Mouse (Mus musculus): ENCODE results near the gene Rnf24. TPM values are rescaled to one million over a fixed set of nuclear protein-coding genes. Genes with fewer than 3 reads are reported as not detected.
"Not testable (repeated sequence)": the region's sequence is repeated elsewhere in the genome, so short reads cannot be mapped to it uniquely, and the experiment has no call there.

Rnf24 gene
- polyA plus RNA-seq, 1 experiment from 2014 or later, result 13.9 TPM

GRCm38 (mm10) chr2:131301635-131302034 is 51.1 kb downstream of the Rnf24 start:
- Histone ChIP-seq H3K4me2 (ENCODE audit: low read length) (no peak overlapping the region), H3K36me3 (ENCODE audit: control insufficient read depth, insufficient read depth, low read length) (peaks cover 66% of the 10 kb centered on the region), H3K9ac (ENCODE audit: low read length) (no peak overlapping the region), H3K4me3 (ENCODE audit: low read depth, low read length) (no peak overlapping the region), H3K27ac (ENCODE audit: low read depth, low read length) (no peak overlapping the region), H3K9me3 (replicated peaks; ENCODE audit: control insufficient read depth, low read length) (no peaks in the 10 kb centered on the region), H3K4me1 (ENCODE audit: control insufficient read depth, insufficient read depth, low read length) (no peaks in the 10 kb centered on the region), H3K27me3 (replicated peaks; ENCODE audit: control insufficient read depth, insufficient read depth, low read length) (no peaks in the 10 kb centered on the region)
- no peak for ATAC-seq
- DNase-seq (ENCODE audit: low spot score), result no peak

- no peak for ATAC-seq
These were observed 52.2 kb downstream of the Rnf24 start for GRCm38 (mm10) chr2:131300485-131300884.

DNA sequence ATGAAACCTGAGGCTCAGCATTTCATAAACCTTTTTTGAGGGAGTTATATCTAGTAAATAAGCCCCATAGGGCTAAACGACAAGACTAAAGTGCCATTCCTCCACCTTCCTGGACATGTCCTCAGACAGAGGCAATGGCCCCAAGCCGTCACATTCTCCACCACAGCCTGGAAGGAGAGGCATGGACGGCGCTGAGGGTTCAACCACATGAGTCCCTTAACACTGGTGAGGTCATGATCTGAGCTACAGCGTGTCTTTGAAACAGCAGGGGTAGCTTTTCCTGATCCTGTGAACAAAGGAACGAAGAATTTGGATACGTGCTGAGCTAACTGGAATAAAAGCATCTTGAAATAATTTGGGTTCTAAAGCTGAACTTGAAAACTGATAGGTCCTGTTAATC is 54.0 kb downstream of the Rnf24 start:
- ATAC-seq; H3K27me3 ChIP-seq (replicated peaks; ENCODE audit: control insufficient read depth, insufficient read depth, low read length); DNase-seq (ENCODE audit: low spot score); H3K4me3 ChIP-seq (ENCODE audit: low read depth, low read length); H3K27ac ChIP-seq (ENCODE audit: low read depth, low read length); H3K4me1 ChIP-seq (ENCODE audit: control insufficient read depth, insufficient read depth, low read length); H3K4me2 ChIP-seq (ENCODE audit: low read length); H3K9me3 ChIP-seq (replicated peaks; ENCODE audit: control insufficient read depth, low read length); H3K9ac ChIP-seq (ENCODE audit: low read length): not testable (repeated sequence)
- WGBS, result 52% methylated on average over 7 of the region's 7 CpGs
- peaks cover 83% of the 10 kb centered on the region for H3K36me3 ChIP-seq (ENCODE audit: control insufficient read depth, insufficient read depth, low read length)

More at GRCm38 (mm10) chr2:131300485-131300884, 52.2 kb downstream of the Rnf24 start:
- Histone ChIP-seq H3K4me2 (ENCODE audit: low read length) (no peak overlapping the region), H3K27me3 (replicated peaks; ENCODE audit: control insufficient read depth, insufficient read depth, low read length) (no peaks in the 10 kb centered on the region), H3K9me3 (replicated peaks; ENCODE audit: control insufficient read depth, low read length) (no peaks in the 10 kb centered on the region), H3K4me3 (ENCODE audit: low read depth, low read length) (no peak overlapping the region), H3K4me1 (ENCODE audit: control insufficient read depth, insufficient read depth, low read length) (no peaks in the 10 kb centered on the region), H3K9ac (ENCODE audit: low read length) (no peak overlapping the region), H3K36me3 (ENCODE audit: control insufficient read depth, insufficient read depth, low read length) (peaks cover 76% of the 10 kb centered on the region), H3K27ac (ENCODE audit: low read depth, low read length) (no peak overlapping the region)
- DNase-seq (ENCODE audit: low spot score), result no peak
- 84% methylated on average over 2 of the region's 2 CpGs for WGBS

GRCm38 (mm10) chr2:131296746-131297261 is 55.9 kb downstream of the Rnf24 start:
- Histone ChIP-seq H3K4me1 (ENCODE audit: control insufficient read depth, insufficient read depth, low read length) (no peaks in the 10 kb centered on the region), H3K9ac (ENCODE audit: low read length) (no peak overlapping the region), H3K27me3 (replicated peaks; ENCODE audit: control insufficient read depth, insufficient read depth, low read length) (no peaks in the 10 kb centered on the region), H3K9me3 (replicated peaks; ENCODE audit: control insufficient read depth, low read length) (no peaks in the 10 kb centered on the region), H3K4me3 (ENCODE audit: low read depth, low read length) (no peak overlapping the region), H3K4me2 (ENCODE audit: low read length) (no peak overlapping the region), H3K27ac (ENCODE audit: low read depth, low read length) (no peak overlapping the region), H3K36me3 (ENCODE audit: control insufficient read depth, insufficient read depth, low read length) (peaks cover 82% of the 10 kb centered on the region)
- 88% methylated on average over 2 of the region's 2 CpGs for WGBS
- ATAC-seq, result no peak
- DNase-seq (ENCODE audit: low spot score), result no peak

DNA sequence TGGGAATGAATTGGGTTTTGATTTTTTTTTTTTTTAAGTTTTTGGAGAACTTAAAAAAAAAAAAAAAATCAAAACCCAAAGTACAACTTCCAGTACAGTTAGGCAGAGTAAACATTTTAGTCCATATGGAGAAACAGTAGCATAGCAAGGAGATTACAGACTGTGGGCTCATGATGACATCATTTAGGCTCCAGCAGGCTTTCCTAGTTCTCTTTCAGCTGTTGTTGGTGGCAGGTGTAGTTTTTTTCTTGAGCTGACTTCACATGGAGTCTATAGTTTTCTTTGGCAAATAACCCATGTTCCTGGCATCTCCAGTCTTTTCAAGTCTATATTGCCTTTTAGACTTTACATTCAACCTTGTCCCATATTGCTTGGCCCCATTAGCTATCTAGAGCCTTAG is 62.0 kb downstream of the Rnf24 start:
- DNase-seq (ENCODE audit: low spot score), result no peak

GRCm38 (mm10) chr2:131286276-131286675 is 66.4 kb downstream of the Rnf24 start:
- WGBS, result 90% methylated on average over 1 of the region's 1 CpGs

More for the DNA sequence above, 62.0 kb downstream of the Rnf24 start:
- Histone ChIP-seq H3K36me3 (ENCODE audit: control insufficient read depth, insufficient read depth, low read length) (peaks cover 73% of the 10 kb centered on the region), H3K4me2 (ENCODE audit: low read length) (no peak overlapping the region), H3K27me3 (replicated peaks; ENCODE audit: control insufficient read depth, insufficient read depth, low read length) (no peaks in the 10 kb centered on the region), H3K9ac (ENCODE audit: low read length) (no peak overlapping the region), H3K9me3 (replicated peaks; ENCODE audit: control insufficient read depth, low read length) (no peaks in the 10 kb centered on the region), H3K4me3 (ENCODE audit: low read depth, low read length) (no peak overlapping the region), H3K27ac (ENCODE audit: low read depth, low read length) (no peak overlapping the region), H3K4me1 (ENCODE audit: control insufficient read depth, insufficient read depth, low read length) (no peaks in the 10 kb centered on the region)
- no peak for ATAC-seq

GRCm38 (mm10) chr2:131281596-131281995 is 71.1 kb downstream of the Rnf24 start:
- no peak for DNase-seq (ENCODE audit: low spot score)
- Histone ChIP-seq H3K36me3 (ENCODE audit: control insufficient read depth, insufficient read depth, low read length) (peaks cover 69% of the 10 kb centered on the region), H3K27me3 (replicated peaks; ENCODE audit: control insufficient read depth, insufficient read depth, low read length) (no peaks in the 10 kb centered on the region), H3K4me3 (ENCODE audit: low read depth, low read length) (no peak overlapping the region), H3K9me3 (replicated peaks; ENCODE audit: control insufficient read depth, low read length) (no peaks in the 10 kb centered on the region), H3K9ac (ENCODE audit: low read length) (no peak overlapping the region), H3K4me2 (ENCODE audit: low read length) (no peak overlapping the region), H3K4me1 (ENCODE audit: control insufficient read depth, insufficient read depth, low read length) (no peaks in the 10 kb centered on the region), H3K27ac (ENCODE audit: low read depth, low read length) (no peak overlapping the region)
- WGBS, result 100% methylated on average over 1 of the region's 1 CpGs
- ATAC-seq, result no peak

More at GRCm38 (mm10) chr2:131286276-131286675, 66.4 kb downstream of the Rnf24 start:
- Histone ChIP-seq H3K9ac (ENCODE audit: low read length) (no peak overlapping the region), H3K9me3 (replicated peaks; ENCODE audit: control insufficient read depth, low read length) (no peaks in the 10 kb centered on the region), H3K27ac (ENCODE audit: low read depth, low read length) (no peak overlapping the region), H3K4me1 (ENCODE audit: control insufficient read depth, insufficient read depth, low read length) (no peaks in the 10 kb centered on the region), H3K27me3 (replicated peaks; ENCODE audit: control insufficient read depth, insufficient read depth, low read length) (no peaks in the 10 kb centered on the region), H3K4me2 (ENCODE audit: low read length) (no peak overlapping the region), H3K4me3 (ENCODE audit: low read depth, low read length) (no peak overlapping the region), H3K36me3 (ENCODE audit: control insufficient read depth, insufficient read depth, low read length) (peaks cover 60% of the 10 kb centered on the region)
- no peak for ATAC-seq
- DNase-seq (ENCODE audit: low spot score), result no peak

GRCm38 (mm10) chr2:131276722-131277121 is 76.0 kb downstream of the Rnf24 start:
- H3K36me3 ChIP-seq (ENCODE audit: control insufficient read depth, insufficient read depth, low read length), result peaks cover 74% of the 10 kb centered on the region
- no peak overlapping the region for H3K4me3 ChIP-seq (ENCODE audit: low read depth, low read length)
- H3K4me1 ChIP-seq (ENCODE audit: control insufficient read depth, insufficient read depth, low read length), result no peaks in the 10 kb centered on the region
- no peaks in the 10 kb centered on the region for H3K27me3 ChIP-seq (replicated peaks; ENCODE audit: control insufficient read depth, insufficient read depth, low read length)
- H3K9me3 ChIP-seq (replicated peaks; ENCODE audit: control insufficient read depth, low read length), result no peaks in the 10 kb centered on the region
- DNase-seq (ENCODE audit: low spot score), result no peak
- H3K4me2 ChIP-seq (ENCODE audit: low read length), result no peak overlapping the region
- no peak for ATAC-seq
- no peak overlapping the region for H3K27ac ChIP-seq (ENCODE audit: low read depth, low read length)
- no peak overlapping the region for H3K9ac ChIP-seq (ENCODE audit: low read length)
- 93% methylated on average over 5 of the region's 5 CpGs for WGBS

DNA sequence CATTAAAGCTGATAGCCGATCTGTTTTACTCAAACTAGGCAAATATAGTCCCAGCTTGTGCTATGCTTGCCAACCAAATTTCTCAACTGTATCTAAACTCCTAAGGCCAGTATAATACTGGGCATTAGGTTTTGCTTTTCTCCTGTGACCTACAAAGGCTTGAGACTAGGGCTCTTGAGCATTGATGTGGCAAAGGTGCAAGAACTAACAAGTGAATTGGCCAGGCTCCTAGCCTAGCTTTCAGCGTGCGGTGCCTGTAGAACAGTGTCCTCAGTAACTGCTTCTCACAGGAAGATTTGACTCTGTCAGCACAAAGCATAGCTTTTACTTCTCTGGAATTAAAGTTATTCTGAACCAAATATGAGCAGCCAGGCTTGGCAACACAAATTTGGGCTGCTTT is 77.2 kb downstream of the Rnf24 start:
- DNase-seq (ENCODE audit: low spot score) (no peak), ATAC-seq (no peak)
- Histone ChIP-seq H3K36me3 (ENCODE audit: control insufficient read depth, insufficient read depth, low read length) (peaks cover 62% of the 10 kb centered on the region), H3K4me3 (ENCODE audit: low read depth, low read length) (no peak overlapping the region), H3K9me3 (replicated peaks; ENCODE audit: control insufficient read depth, low read length) (no peaks in the 10 kb centered on the region), H3K9ac (ENCODE audit: low read length) (no peak overlapping the region), H3K4me1 (ENCODE audit: control insufficient read depth, insufficient read depth, low read length) (no peaks in the 10 kb centered on the region), H3K4me2 (ENCODE audit: low read length) (no peak overlapping the region), H3K27me3 (replicated peaks; ENCODE audit: control insufficient read depth, insufficient read depth, low read length) (no peaks in the 10 kb centered on the region), H3K27ac (ENCODE audit: low read depth, low read length) (no peak overlapping the region)
- WGBS, result 97% methylated on average over 3 of the region's 3 CpGs

Measured in forebrain, embryonic 14.5 days (tissue).